Mouse (Mus musculus) MEL (cell line): ENCODE results near the gene Entpd3.

Experiments
- CTCF ChIP-seq, 3 experiments: IDR thresholded peaks in 2 of 3; conservative IDR thresholded peaks in 1 of 3; 2 replicates each; pipeline ENCODE4 v1.5.1; 2011 to 2012; ENCODE audit warnings: low read length in 3 of 3, low read depth in 2 of 3, mild to moderate bottlenecking in 2 of 3, improper control_type of control experiment in 1 of 3, inconsistent platforms in 1 of 3, mixed read lengths in 1 of 3, moderate library complexity in 1 of 3; ENCODE audit not compliant: control insufficient read depth in 1 of 3, insufficient read depth in 1 of 3, poor library complexity in 1 of 3, severe bottlenecking in 1 of 3
- EP300 ChIP-seq, 2 experiments: IDR thresholded peaks; 2 replicates each; pipeline ENCODE4 v1.6.1; 2011; ENCODE audit warnings: improper control_type of control experiment in 2 of 2, low read length in 2 of 2, low read depth in 1 of 2, mild to moderate bottlenecking in 1 of 2
- GATA1 ChIP-seq: IDR thresholded peaks from 2 replicates; pipeline ENCODE4 v1.6.1; 2011; ENCODE audit warnings: low read depth, low read length, improper control_type of control experiment
- POLR2A ChIP-seq, 2 experiments: IDR thresholded peaks; 2 replicates each; pipeline ENCODE4 v1.6.1; 2011 to 2012; ENCODE audit warnings: low read length in 2 of 2, mild to moderate bottlenecking in 2 of 2, control low read depth in 1 of 2, improper control_type of control experiment in 1 of 2, low read depth in 1 of 2, moderate library complexity in 1 of 2; ENCODE audit not compliant: control insufficient read depth in 1 of 2, insufficient read depth in 1 of 2, poor library complexity in 1 of 2
- POLR2AphosphoS2 ChIP-seq: IDR thresholded peaks from 2 replicates; pipeline ENCODE4 v1.6.1; 2011; ENCODE audit warnings: low read length, improper control_type of control experiment
- TBP ChIP-seq: IDR thresholded peaks from 2 replicates; pipeline ENCODE4 v1.8.0; 2011; ENCODE audit warnings: low read depth, low read length, improper control_type of control experiment
- ZNF384 ChIP-seq: IDR thresholded peaks from 2 replicates; pipeline ENCODE4 v1.6.1; 2012; ENCODE audit warnings: low read depth, mild to moderate bottlenecking, inconsistent platforms, low read length, improper control_type of control experiment

GRCm38 (mm10) chr9:120550778-120551177 lies 11.2 kb downstream of the Entpd3 start:
- no peak for TF ChIP-seq GATA1
- no peak for TF ChIP-seq POLR2A (IDR thresholded peaks at IDR 0.05; ENCODE audit: control insufficient read depth in 1 of 2, insufficient read depth in 1 of 2, low read depth in 1 of 2, low read length in 2 of 2, poor library complexity in 1 of 2)
- TF ChIP-seq CTCF (IDR thresholded peaks at IDR 0.05 in 2 of 3, conservative IDR thresholded peaks at IDR 0.05 in 1 of 3; ENCODE audit: control insufficient read depth in 1 of 3, insufficient read depth in 1 of 3, low read depth in 2 of 3, low read length in 3 of 3, poor library complexity in 1 of 3, severe bottlenecking in 1 of 3), result no peak
- no peak for TF ChIP-seq TBP
- TF ChIP-seq POLR2AphosphoS2, result no peak
- no peak for TF ChIP-seq EP300 (IDR thresholded peaks at IDR 0.05; ENCODE audit: low read depth in 1 of 2, low read length in 2 of 2)
- TF ChIP-seq ZNF384, result no peak
